Mouse (Mus musculus): ENCODE measurements at regions not wholly inside any gene's neighbourhood (a gene's known extent, or its start where the extent isn't known, plus 50 kb on each side); places are given as distances from the start of the nearest gene placed in this dataset.

- peak; percentile 66 for DNase-seq
Measured at GRCm38 (mm10) chr9:68466671-68467070, 186.9 kb upstream of the Rora start.

GRCm38 (mm10) chr9:68476391-68476790, 177.2 kb upstream of the Rora start:
- DNase-seq = no peak

GRCm38 (mm10) chr9:68477466-68477865, 176.1 kb upstream of the Rora start:
- no peak for DNase-seq

GRCm38 (mm10) chr9:68486646-68487045, 166.9 kb upstream of the Rora start:
- peak; percentile 7 for DNase-seq

GRCm38 (mm10) chr9:68491151-68491550, 162.4 kb upstream of the Rora start:
- DNase-seq = no peak

GRCm38 (mm10) chr9:68521218-68521617, 132.4 kb upstream of the Rora start:
- DNase-seq = no peak

- peak; percentile 5 for DNase-seq
Measured at GRCm38 (mm10) chr9:68561767-68562552, 91.6 kb upstream of the Rora start.

- DNase-seq = no peak
Measured at GRCm38 (mm10) chr9:68563206-68563605, 90.4 kb upstream of the Rora start.

- no peak for DNase-seq
Measured at GRCm38 (mm10) chr9:68585751-68586150, 67.8 kb upstream of the Rora start.

- DNase-seq = no peak
Measured at GRCm38 (mm10) chr9:68591023-68591422, 62.6 kb upstream of the Rora start.

GRCm38 (mm10) chr9:68592976-68593375, 60.6 kb upstream of the Rora start:
- no peak for DNase-seq

- DNase-seq = no peak
Measured at GRCm38 (mm10) chr9:68594586-68594985, 59.0 kb upstream of the Rora start.
